Mouse (Mus musculus): ENCODE measurements around the gene Usf2.

The Usf2 gene

GRCm38 (mm10) chr7:30917219-30917618, 39.4 kb downstream of the Usf2 start:
- no peak for DNase-seq (ENCODE audit: low spot score)

GRCm38 (mm10) chr7:30916713-30917112, 39.9 kb downstream of the Usf2 start:
- no peak for DNase-seq (ENCODE audit: low spot score)

- no peak for DNase-seq (ENCODE audit: low spot score)
Observed at GRCm38 (mm10) chr7:30914732-30915131, 41.9 kb downstream of the Usf2 start, which contains the start of gene Mag. Gene Mag (minus strand): TSS chr7:30914873.

GRCm38 (mm10) chr7:30909773-30910172, 46.8 kb downstream of the Usf2 start:
- no peak for DNase-seq (ENCODE audit: low spot score)

- DNase-seq (ENCODE audit: low spot score) = no peak
Observed at GRCm38 (mm10) chr7:30908992-30909431, 47.6 kb downstream of the Usf2 start.

- no peak for DNase-seq (ENCODE audit: low spot score)
Observed at GRCm38 (mm10) chr7:30908277-30908991, 48.2 kb downstream of the Usf2 start.

- no peak for DNase-seq (ENCODE audit: low spot score)
Observed at GRCm38 (mm10) chr7:30904042-30904441, 52.6 kb downstream of the Usf2 start.

All from ovary, postnatal 10 days (tissue).